Mouse (Mus musculus) liver, embryonic 14.5 days (tissue): ENCODE data around the gene Psmd5. TPM values are rescaled to one million over a fixed set of nuclear protein-coding genes. Genes with fewer than 3 reads are reported as not detected.

Experiments used
- ATAC-seq: fragments of 200-750 bp; cut with Nextera tagmentation; 2 replicates; pipeline ENCODE4 v1.8.0; 2017; ENCODE audit warnings: moderate number of reproducible peaks, mild to moderate bottlenecking, moderate library complexity; ENCODE audit not compliant: insufficient read depth
- DNase-seq, 3 experiments: peaks; one replicate each; pipeline ENCODE4 v3.0.0-alpha.2; 2012 to 2013; ENCODE audit warnings: low read depth in 3 of 3, low spot score in 3 of 3
- H3K27ac ChIP-seq: fragments of 300-500 bp; sonication (generic); 2 replicates; pipeline ENCODE4 v1.5.1; 2014; ENCODE audit warnings: moderate library complexity, mild to moderate bottlenecking, control low read depth, inconsistent platforms
- H3K27me3 ChIP-seq: fragments of 300-500 bp; sonication (generic); 2 replicates; pipeline ENCODE4 v1.6.1; 2014; ENCODE audit warnings: mild to moderate bottlenecking, low read length, moderate library complexity; ENCODE audit not compliant: control insufficient read depth, insufficient read depth
- H3K36me3 ChIP-seq: fragments of 300-500 bp; sonication (generic); replicated peaks from 2 replicates; pipeline ENCODE4 v1.6.1; 2014; ENCODE audit warnings: low read depth; ENCODE audit not compliant: control insufficient read depth, insufficient read depth
- H3K4me1 ChIP-seq, 2 experiments: fragments of 200-500 bp in 1 of 2; fragments of 300-500 bp in 1 of 2; sonication (generic) in 1 of 2; replicated peaks; 2 replicates each; pipeline ENCODE4 v1.6.1; 2012 to 2014; ENCODE audit warnings: antibody characterized with exemption in 1 of 2, inconsistent platforms in 1 of 2, low read length in 1 of 2; ENCODE audit not compliant: control insufficient read depth in 2 of 2, insufficient read depth in 2 of 2
- H3K4me2 ChIP-seq: fragments of 300-500 bp; sonication (generic); 2 replicates; pipeline ENCODE4 v1.6.1; 2014; ENCODE audit warnings: low read depth, mild to moderate bottlenecking, control low read depth, moderate library complexity
- H3K4me3 ChIP-seq, 2 experiments: fragments of 200-500 bp in 1 of 2; fragments of 300-500 bp in 1 of 2; sonication (generic) in 1 of 2; 2 replicates each; pipeline ENCODE4 v1.5.1; 2012 to 2014; ENCODE audit warnings: low read depth in 2 of 2, low read length in 2 of 2, mild to moderate bottlenecking in 2 of 2, control low read depth in 1 of 2, inconsistent platforms in 1 of 2, moderate library complexity in 1 of 2; ENCODE audit not compliant: insufficient read depth in 1 of 2
- H3K9ac ChIP-seq: fragments of 300-500 bp; sonication (generic); replicated peaks from 2 replicates; pipeline ENCODE4 v1.6.1; 2014; ENCODE audit warnings: mild to moderate bottlenecking, control low read depth, moderate library complexity
- H3K9me3 ChIP-seq: fragments of 300-500 bp; sonication (generic); 2 replicates; pipeline ENCODE4 v1.6.1; 2016; ENCODE audit warnings: low read length, mixed read lengths; ENCODE audit not compliant: control insufficient read depth
- CTCF ChIP-seq: IDR thresholded peaks from 2 replicates; pipeline ENCODE4 v1.5.1; 2016; ENCODE audit warnings: antibody characterized with exemption, low read depth, control low read depth
- EP300 ChIP-seq: IDR thresholded peaks from 2 replicates; pipeline ENCODE4 v1.6.1; 2016; ENCODE audit warnings: antibody characterized with exemption, low read depth
- WGBS: fragments of 180-500 bp; shearing (Covaris S2); extraction: QIAGEN DNeasy Blood & Tissue Kit; methylation state at CpG from one replicate; pipeline ENCODE4 v1.1.7; 2014; ENCODE audit not compliant: insufficient replicate concordance; 5-methylcytosine and 5-hydroxymethylcytosine counted together
- polyA plus RNA-seq, 2 experiments: library from polyadenylated mRNA; depleted of rRNA in 1 of 2; stranded (reverse) in 1 of 2; unstranded in 1 of 2; fragments of >200 nt; fragmentation: Nextera tagmentation in 1 of 2; extraction: Ambion mirVana in 1 of 2; gene quantifications; 2 replicates each; pipeline versions ENCODE4 v1.2.1 to v1.2.3; 2012 to 2014

Psmd5 gene
- polyA plus RNA-seq, 2 experiments = 36.5 to 84.1 TPM

DNA sequence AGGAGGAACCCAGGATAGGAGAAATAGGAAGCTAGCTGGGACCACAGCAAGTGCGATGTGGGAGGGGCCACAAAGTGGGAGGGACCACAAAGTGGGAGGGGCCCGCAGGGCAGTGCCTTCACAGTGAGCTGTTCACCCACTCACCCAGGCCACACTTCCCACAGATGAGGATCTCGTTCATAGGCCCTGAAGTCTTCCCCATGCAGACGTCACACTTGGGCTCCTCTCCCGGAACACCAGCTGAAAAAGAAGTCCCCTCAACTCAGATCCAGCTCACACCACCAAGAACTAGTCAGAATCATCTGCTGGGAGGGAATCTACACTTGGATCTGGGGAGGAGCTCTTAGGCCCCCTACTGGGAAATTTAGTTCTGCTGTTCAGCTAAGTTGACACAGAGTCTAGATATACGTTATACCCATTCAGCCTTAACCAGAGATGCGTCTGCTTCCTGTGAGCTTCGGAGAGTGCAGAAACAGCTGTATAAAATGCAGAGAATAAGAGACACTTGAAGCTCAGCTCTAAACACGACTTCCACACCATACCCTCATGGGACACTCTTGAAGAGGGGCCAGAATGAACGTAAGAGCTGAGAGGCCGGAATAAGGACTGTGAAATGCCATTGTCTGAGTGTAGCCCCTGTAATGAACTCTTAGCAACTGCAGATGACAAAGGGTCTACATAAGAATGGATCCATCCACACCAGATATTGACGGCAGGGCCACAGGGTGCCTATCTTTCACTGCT, 32.3 kb upstream of the Psmd5 start:
- no peak overlapping the region for H3K4me3 ChIP-seq
- no peak overlapping the region for H3K9ac ChIP-seq
- DNase-seq (peak in 1 of 3 experiments; percentile 46), ATAC-seq (no peak)
- H3K4me1 ChIP-seq = peaks cover 23 to 24% of the 10 kb centered on the region in 2 experiments
- H3K27me3 ChIP-seq = no peaks in the 10 kb centered on the region
- no peaks in the 10 kb centered on the region for H3K9me3 ChIP-seq
- no peak overlapping the region for H3K27ac ChIP-seq
- WGBS = 34% methylated on average over 12 of the region's 12 CpGs
- TF ChIP-seq EP300 = no peak
- TF ChIP-seq CTCF = peak; percentile 20; the same call in 1 of the 2 replicates
- H3K36me3 ChIP-seq = peaks cover 5% of the 10 kb centered on the region; the same call in 1 of the 2 replicates
- no peak overlapping the region for H3K4me2 ChIP-seq

DNA sequence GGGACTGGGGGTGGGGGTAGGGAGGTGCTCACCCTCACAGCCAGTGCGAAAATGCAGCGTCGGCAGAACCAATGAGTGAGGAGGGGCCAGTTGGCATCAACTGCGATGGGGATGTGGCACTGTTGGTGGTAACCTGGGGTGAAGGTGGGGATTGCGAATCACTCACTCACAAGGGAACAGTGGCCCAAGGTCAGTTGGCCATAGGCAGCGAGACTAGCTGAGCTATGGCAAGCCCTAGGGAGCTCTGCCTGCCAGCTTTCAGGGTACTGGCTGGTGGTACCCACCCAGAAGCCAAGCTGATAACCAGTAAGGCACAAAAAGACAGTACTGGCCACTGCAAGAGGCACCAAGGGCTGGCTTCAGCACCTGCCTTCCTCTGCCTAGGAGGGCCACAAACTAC, 31.7 kb upstream of the Psmd5 start:
- ATAC-seq = no peak
- H3K4me1 ChIP-seq = peaks cover 23 to 24% of the 10 kb centered on the region in 2 experiments
- no peak overlapping the region for H3K4me3 ChIP-seq
- DNase-seq = no peak
- H3K9me3 ChIP-seq = no peaks in the 10 kb centered on the region
- peaks cover 5% of the 10 kb centered on the region; the same call in 1 of the 2 replicates for H3K36me3 ChIP-seq
- H3K27me3 ChIP-seq = no peaks in the 10 kb centered on the region
- no peak overlapping the region for H3K27ac ChIP-seq
- 65% methylated on average over 6 of the region's 6 CpGs for WGBS
- no peak overlapping the region for H3K4me2 ChIP-seq
- no peak overlapping the region for H3K9ac ChIP-seq
- no peak for TF ChIP-seq EP300

DNA sequence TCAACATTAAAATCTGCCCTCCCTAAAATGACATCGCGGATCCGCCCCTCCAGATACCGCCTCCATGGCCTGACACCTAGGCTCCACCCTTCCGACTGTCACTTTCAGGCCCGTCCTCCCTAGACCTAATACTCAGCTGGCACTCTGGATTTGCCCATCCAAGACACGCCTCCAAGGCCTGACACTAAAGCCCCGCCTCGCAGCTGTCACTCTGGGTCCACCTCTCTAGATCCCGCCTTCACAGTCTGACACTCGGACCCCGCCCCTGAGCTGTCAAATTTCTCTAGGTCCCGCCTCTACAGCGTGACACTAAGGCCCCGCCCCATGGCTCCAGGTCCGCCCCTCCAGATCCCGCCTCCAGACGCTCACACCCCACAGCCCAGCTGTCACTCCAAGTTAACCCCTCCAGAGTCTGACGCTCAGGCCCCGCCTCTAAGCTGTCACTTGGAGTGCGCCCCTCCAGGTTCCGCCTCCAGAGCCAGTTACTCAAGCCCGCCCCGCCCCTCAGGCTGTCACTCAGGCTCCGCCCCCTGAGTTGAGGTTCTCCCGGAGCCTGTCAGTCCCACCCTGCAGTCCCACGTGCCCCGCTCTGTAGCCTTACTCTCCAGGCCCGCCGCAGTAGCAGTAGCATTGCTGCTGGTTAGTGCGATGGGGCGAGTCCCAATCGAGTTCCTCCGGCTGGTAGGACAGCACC, 30.2 kb upstream of the Psmd5 start:
- TF ChIP-seq CTCF (no peak), EP300 (no peak)
- Histone ChIP-seq H3K27me3 (no peaks in the 10 kb centered on the region), H3K4me1 (peaks cover 23 to 24% of the 10 kb centered on the region in 2 experiments), H3K9ac (peak overlapping the region; percentile 58), H3K4me3 (peak overlapping the region; percentile 51 to 52), H3K9me3 (no peaks in the 10 kb centered on the region), H3K36me3 (no peaks in the 10 kb centered on the region), H3K4me2 (peak overlapping the region; percentile 90), H3K27ac (peak overlapping the region; percentile 81)
- ATAC-seq = peak; percentile 95
- under 1% methylated on average over 34 of the region's 34 CpGs for WGBS
- peak; percentile 99 to 100 (median 100) for DNase-seq

DNA sequence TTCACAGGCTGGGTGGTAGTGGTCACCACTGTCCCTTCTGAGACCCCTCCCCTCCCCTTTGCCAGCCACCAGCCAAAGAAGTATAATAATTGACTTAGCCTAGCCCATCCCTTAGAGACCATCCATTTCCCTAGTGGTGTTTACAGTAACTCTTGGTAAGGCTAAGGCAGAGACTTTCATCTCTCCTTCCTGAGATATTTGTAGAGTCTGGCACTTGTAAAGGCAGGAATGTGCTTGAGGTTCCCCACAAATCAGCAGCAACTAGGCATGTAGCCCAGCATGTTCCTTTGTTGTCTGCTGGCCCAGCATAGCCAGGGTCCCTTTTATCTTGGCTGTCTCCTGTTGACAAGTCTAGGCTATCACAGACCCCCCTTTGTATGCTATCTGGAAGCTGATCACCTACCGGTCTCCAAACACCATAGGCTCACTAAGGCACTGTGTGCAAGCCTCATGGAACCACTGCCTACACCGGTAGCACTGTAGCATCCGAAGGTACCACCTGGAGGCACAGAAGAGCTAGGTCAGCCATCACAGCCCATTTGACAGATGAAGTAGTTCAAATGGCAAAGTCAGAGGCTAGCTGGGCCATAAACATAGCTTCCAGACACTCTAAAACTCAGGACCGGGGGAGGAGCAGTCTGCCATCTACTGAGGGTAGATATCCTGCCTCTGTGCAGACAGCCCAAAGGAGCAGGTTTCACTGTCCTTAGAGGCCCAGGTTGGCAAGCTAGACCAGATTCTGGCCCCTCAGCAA, 29.1 kb upstream of the Psmd5 start:
- ATAC-seq = no peak
- peaks cover 23 to 24% of the 10 kb centered on the region in 2 experiments for H3K4me1 ChIP-seq
- no peaks in the 10 kb centered on the region for H3K36me3 ChIP-seq
- H3K27ac ChIP-seq = peak overlapping the region; percentile 81
- no peaks in the 10 kb centered on the region for H3K9me3 ChIP-seq
- TF ChIP-seq EP300 = no peak
- no peak for TF ChIP-seq CTCF
- H3K27me3 ChIP-seq = no peaks in the 10 kb centered on the region
- H3K4me3 ChIP-seq = no peak overlapping the region
- H3K9ac ChIP-seq = peak overlapping the region; percentile 58
- no peak for DNase-seq
- WGBS = 71% methylated on average over 4 of the region's 4 CpGs
- peak overlapping the region; percentile 90 for H3K4me2 ChIP-seq
